Mouse (Mus musculus) testis, adult 2 months (tissue): ENCODE measurements around the gene Nt5dc1.
"Not testable (repeated sequence)": the region's sequence is repeated elsewhere in the genome, so short reads cannot be mapped to it uniquely, and the experiment has no call there.

Source experiments
- CTCF ChIP-seq: fragments of 200-500 bp; IDR thresholded peaks from 2 replicates; pipeline ENCODE4 v1.5.1; 2012; ENCODE audit warnings: low read depth, mild to moderate bottlenecking, inconsistent platforms, low read length, moderate library complexity; ENCODE audit not compliant: control insufficient read depth, insufficient read depth, insufficient replicate concordance
- POLR2A ChIP-seq: fragments of 200-500 bp; IDR thresholded peaks from 2 replicates; pipeline ENCODE4 v1.6.1; 2012; ENCODE audit warnings: low read depth, mild to moderate bottlenecking, inconsistent platforms, low read length, moderate library complexity; ENCODE audit not compliant: control insufficient read depth

GRCm38 (mm10) chr10:34418794-34419193 is 442 bp upstream of the Nt5dc1 start:
- TF ChIP-seq POLR2A, CTCF: not testable (repeated sequence)
